Mouse (Mus musculus) liver, embryonic 14.5 days (tissue): ENCODE results near the gene Tfdp1. TPM values are rescaled to one million over a fixed set of nuclear protein-coding genes. Genes with fewer than 3 reads are reported as not detected.

ENCODE experiments used
- ATAC-seq: fragments of 200-750 bp; cut with Nextera tagmentation; 2 replicates; pipeline ENCODE4 v1.8.0; 2017; ENCODE audit warnings: moderate number of reproducible peaks, mild to moderate bottlenecking, moderate library complexity; ENCODE audit not compliant: insufficient read depth
- DNase-seq, 3 experiments: peaks; one replicate each; pipeline ENCODE4 v3.0.0-alpha.2; 2012 to 2013; ENCODE audit warnings: low read depth in 3 of 3, low spot score in 3 of 3
- H3K27ac ChIP-seq: fragments of 300-500 bp; sonication (generic); 2 replicates; pipeline ENCODE4 v1.5.1; 2014; ENCODE audit warnings: moderate library complexity, mild to moderate bottlenecking, control low read depth, inconsistent platforms
- H3K27me3 ChIP-seq: fragments of 300-500 bp; sonication (generic); 2 replicates; pipeline ENCODE4 v1.6.1; 2014; ENCODE audit warnings: mild to moderate bottlenecking, low read length, moderate library complexity; ENCODE audit not compliant: control insufficient read depth, insufficient read depth
- H3K36me3 ChIP-seq: fragments of 300-500 bp; sonication (generic); replicated peaks from 2 replicates; pipeline ENCODE4 v1.6.1; 2014; ENCODE audit warnings: low read depth; ENCODE audit not compliant: control insufficient read depth, insufficient read depth
- H3K4me1 ChIP-seq, 2 experiments: fragments of 200-500 bp in 1 of 2; fragments of 300-500 bp in 1 of 2; sonication (generic) in 1 of 2; replicated peaks; 2 replicates each; pipeline ENCODE4 v1.6.1; 2012 to 2014; ENCODE audit warnings: antibody characterized with exemption in 1 of 2, inconsistent platforms in 1 of 2, low read length in 1 of 2; ENCODE audit not compliant: control insufficient read depth in 2 of 2, insufficient read depth in 2 of 2
- H3K4me2 ChIP-seq: fragments of 300-500 bp; sonication (generic); 2 replicates; pipeline ENCODE4 v1.6.1; 2014; ENCODE audit warnings: low read depth, mild to moderate bottlenecking, control low read depth, moderate library complexity
- H3K4me3 ChIP-seq, 2 experiments: fragments of 200-500 bp in 1 of 2; fragments of 300-500 bp in 1 of 2; sonication (generic) in 1 of 2; 2 replicates each; pipeline ENCODE4 v1.5.1; 2012 to 2014; ENCODE audit warnings: low read depth in 2 of 2, low read length in 2 of 2, mild to moderate bottlenecking in 2 of 2, control low read depth in 1 of 2, inconsistent platforms in 1 of 2, moderate library complexity in 1 of 2; ENCODE audit not compliant: insufficient read depth in 1 of 2
- H3K9ac ChIP-seq: fragments of 300-500 bp; sonication (generic); replicated peaks from 2 replicates; pipeline ENCODE4 v1.6.1; 2014; ENCODE audit warnings: mild to moderate bottlenecking, control low read depth, moderate library complexity
- H3K9me3 ChIP-seq: fragments of 300-500 bp; sonication (generic); 2 replicates; pipeline ENCODE4 v1.6.1; 2016; ENCODE audit warnings: low read length, mixed read lengths; ENCODE audit not compliant: control insufficient read depth
- CTCF ChIP-seq: IDR thresholded peaks from 2 replicates; pipeline ENCODE4 v1.5.1; 2016; ENCODE audit warnings: antibody characterized with exemption, low read depth, control low read depth
- EP300 ChIP-seq: IDR thresholded peaks from 2 replicates; pipeline ENCODE4 v1.6.1; 2016; ENCODE audit warnings: antibody characterized with exemption, low read depth
- WGBS: fragments of 180-500 bp; shearing (Covaris S2); extraction: QIAGEN DNeasy Blood & Tissue Kit; methylation state at CpG from one replicate; pipeline ENCODE4 v1.1.7; 2014; ENCODE audit not compliant: insufficient replicate concordance; 5-methylcytosine and 5-hydroxymethylcytosine counted together
- polyA plus RNA-seq, 2 experiments: library from polyadenylated mRNA; depleted of rRNA in 1 of 2; stranded (reverse) in 1 of 2; unstranded in 1 of 2; fragments of >200 nt; fragmentation: Nextera tagmentation in 1 of 2; extraction: Ambion mirVana in 1 of 2; gene quantifications; 2 replicates each; pipeline versions ENCODE4 v1.2.1 to v1.2.3; 2012 to 2014

The Tfdp1 gene
- polyA plus RNA-seq, 2 experiments, result 90.1 to 108 TPM

DNA sequence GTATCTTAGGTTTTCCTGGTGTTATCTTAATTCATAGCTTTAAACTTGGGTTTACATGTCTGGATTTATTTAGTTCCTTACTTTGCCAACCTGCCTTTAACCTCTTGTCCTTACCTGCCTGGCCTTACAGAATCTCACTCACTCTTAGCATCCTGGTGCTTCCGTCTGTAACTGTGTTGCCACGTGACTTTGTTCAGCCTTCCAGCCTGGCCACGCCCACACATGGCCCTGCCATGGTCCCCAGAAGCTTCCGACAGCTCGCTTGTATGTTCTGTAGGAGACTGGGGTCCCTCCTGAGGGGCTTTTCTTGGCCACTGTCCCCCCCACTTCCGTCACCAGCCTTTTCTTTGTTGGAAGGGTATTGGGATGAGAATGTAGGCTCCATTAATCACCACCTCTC is 17.7 kb downstream of the Tfdp1 start:
- Histone ChIP-seq H3K36me3 (peaks cover 79% of the 10 kb centered on the region), H3K4me3 (no peak overlapping the region), H3K4me2 (no peak overlapping the region), H3K27me3 (no peaks in the 10 kb centered on the region), H3K9ac (no peak overlapping the region), H3K4me1 (peaks cover 16 to 35% of the 10 kb centered on the region in 2 experiments), H3K9me3 (no peaks in the 10 kb centered on the region), H3K27ac (no peak overlapping the region)
- DNase-seq, result no peak
- no peak for TF ChIP-seq CTCF
- TF ChIP-seq EP300, result no peak
- no peak for ATAC-seq
- 69% methylated on average over 6 of the region's 6 CpGs for WGBS

DNA sequence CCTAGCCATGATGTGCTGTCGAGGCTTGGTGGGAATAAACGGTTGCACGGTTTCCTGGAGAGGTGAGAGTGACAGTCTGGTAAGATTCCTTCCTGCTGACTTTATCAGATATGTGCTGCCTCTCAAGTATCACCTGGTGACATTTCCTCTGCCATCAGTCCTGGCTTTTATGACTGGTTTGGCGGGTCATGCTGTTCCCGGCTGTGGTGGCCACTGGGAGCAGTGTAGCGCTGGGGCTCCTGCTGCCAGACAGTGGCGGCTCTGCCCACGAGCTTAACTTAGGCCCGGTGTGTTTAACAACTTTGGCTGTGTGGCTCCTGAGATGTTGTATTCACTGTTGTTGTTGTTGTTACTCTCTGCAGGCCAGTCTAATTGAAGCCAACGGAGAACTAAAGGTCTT is 18.1 kb downstream of the Tfdp1 start:
- Histone ChIP-seq H3K9me3 (no peaks in the 10 kb centered on the region), H3K9ac (no peak overlapping the region), H3K4me2 (no peak overlapping the region), H3K27me3 (no peaks in the 10 kb centered on the region), H3K4me1 (peaks cover 16 to 30% of the 10 kb centered on the region in 2 experiments), H3K36me3 (peaks cover 81% of the 10 kb centered on the region), H3K4me3 (no peak overlapping the region), H3K27ac (no peak overlapping the region)
- TF ChIP-seq CTCF (peak; percentile 29; the same call in 1 of the 2 replicates), EP300 (no peak)
- 52% methylated on average over 10 of the region's 10 CpGs for WGBS
- ATAC-seq (no peak), DNase-seq (no peak)

DNA sequence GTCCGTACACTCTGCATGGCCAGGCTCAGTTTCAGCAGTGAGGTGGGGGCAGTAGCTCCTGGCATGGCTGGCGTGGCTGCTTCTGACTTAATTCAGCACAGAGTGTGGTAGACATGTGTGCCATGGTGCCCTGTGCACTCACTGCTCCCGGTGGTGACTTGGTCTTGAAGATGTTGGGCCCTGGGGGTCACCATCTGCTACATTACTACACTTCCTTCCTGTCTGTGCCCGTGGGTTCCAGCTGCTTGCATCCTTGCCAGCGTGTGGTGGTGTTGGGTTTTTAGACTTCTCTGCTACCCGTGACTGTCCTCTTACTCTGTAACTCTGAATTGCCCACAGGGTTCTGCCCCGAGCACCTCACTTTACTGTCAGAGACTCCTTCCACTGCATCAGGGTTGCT is 21.7 kb downstream of the Tfdp1 start:
- Histone ChIP-seq H3K27ac (no peak overlapping the region), H3K36me3 (peaks cover 91% of the 10 kb centered on the region), H3K9ac (no peak overlapping the region), H3K4me2 (no peak overlapping the region), H3K4me1 (no peaks in the 10 kb centered on the region), H3K4me3 (no peak overlapping the region), H3K27me3 (no peaks in the 10 kb centered on the region), H3K9me3 (no peaks in the 10 kb centered on the region)
- WGBS, result 71% methylated on average over 7 of the region's 7 CpGs
- TF ChIP-seq EP300 (no peak), CTCF (no peak)
- ATAC-seq, result no peak
- no peak for DNase-seq

DNA sequence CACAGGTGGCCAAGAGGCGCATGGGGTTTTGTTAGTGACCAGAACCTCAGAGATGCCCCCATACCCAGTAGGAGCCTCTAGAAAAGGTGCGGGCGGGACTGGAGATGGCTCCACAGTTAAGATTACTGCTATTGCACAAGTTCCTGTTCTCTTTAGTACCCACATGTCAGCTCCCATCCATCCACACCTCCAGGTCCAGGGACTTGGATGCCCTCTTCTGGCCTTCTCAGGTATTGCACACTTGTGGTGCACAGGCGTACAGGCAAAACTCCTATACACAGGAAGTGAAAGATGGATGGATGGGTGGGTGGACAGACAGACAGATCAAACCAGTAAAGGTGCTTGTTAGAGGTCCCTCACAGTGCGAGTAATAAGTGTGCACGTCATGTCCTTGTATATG is 23.3 kb downstream of the Tfdp1 start:
- Histone ChIP-seq H3K9ac (no peak overlapping the region), H3K4me1 (no peaks in the 10 kb centered on the region), H3K27me3 (no peaks in the 10 kb centered on the region), H3K27ac (no peak overlapping the region), H3K4me2 (no peak overlapping the region), H3K4me3 (no peak overlapping the region), H3K9me3 (no peaks in the 10 kb centered on the region), H3K36me3 (peaks cover 91% of the 10 kb centered on the region)
- TF ChIP-seq CTCF, result peak; percentile 78
- TF ChIP-seq EP300, result no peak
- peak; percentile 17; the same call in 1 of the 2 replicates for ATAC-seq
- no peak for DNase-seq
- 94% methylated on average over 6 of the region's 6 CpGs for WGBS

DNA sequence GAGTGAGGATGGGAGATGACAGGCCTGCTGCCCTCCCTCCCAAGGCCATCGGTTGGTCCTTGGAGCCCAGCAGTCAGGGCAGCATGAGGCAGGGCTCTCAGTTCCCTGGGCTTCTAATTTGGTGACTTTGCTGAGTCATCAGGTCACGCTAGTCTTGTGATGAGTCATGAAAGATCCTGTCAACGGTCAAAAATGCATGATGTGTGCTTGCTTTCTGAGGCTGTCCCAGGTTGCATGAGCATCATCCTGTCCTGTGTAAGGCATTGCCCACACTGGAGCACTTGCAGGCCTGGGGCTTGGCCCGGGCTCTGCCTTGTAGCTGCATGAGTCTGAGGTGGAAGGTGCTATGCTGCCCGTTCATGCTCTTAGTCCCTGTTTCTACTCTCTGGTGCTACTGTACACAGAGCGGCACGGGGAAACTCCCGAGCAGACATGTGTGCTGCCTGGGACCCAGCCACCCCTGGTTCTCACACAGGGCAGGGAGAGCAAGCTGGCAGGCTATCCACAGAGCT is 34.7 kb downstream of the Tfdp1 start:
- Histone ChIP-seq H3K27ac (no peak overlapping the region), H3K4me1 (no peaks in the 10 kb centered on the region), H3K36me3 (peaks cover 88% of the 10 kb centered on the region), H3K4me3 (no peak overlapping the region), H3K27me3 (no peaks in the 10 kb centered on the region), H3K9me3 (no peaks in the 10 kb centered on the region), H3K9ac (no peak overlapping the region), H3K4me2 (no peak overlapping the region)
- no peak for DNase-seq
- ATAC-seq, result peak; percentile 27; the same call in 1 of the 2 replicates
- TF ChIP-seq CTCF (no peak), EP300 (no peak)
- 75% methylated on average over 8 of the region's 8 CpGs for WGBS
